Mouse (Mus musculus) G1E (cell line): ENCODE data around the gene Grm6. TPM values are rescaled to one million over a fixed set of nuclear protein-coding genes. Genes with fewer than 3 reads are reported as not detected.

Source experiments
- ATAC-seq: 2 replicates; pipeline ENCODE4 v1.8.0; 2016; ENCODE audit warnings: mild to moderate bottlenecking; ENCODE audit not compliant: insufficient number of reproducible peaks, poor library complexity, low FRiP score, severe bottlenecking; ENCODE audit errors: extremely low read depth
- DNase-seq: peaks from one replicate; pipeline ENCODE4 v3.0.0; 2012; ENCODE audit warnings: low spot score
- H3K27me3 ChIP-seq: 2 replicates; pipeline ENCODE4 v1.6.1; 2012; ENCODE audit warnings: mild to moderate bottlenecking, low read length, inconsistent platforms; ENCODE audit not compliant: insufficient read depth
- H3K36me3 ChIP-seq: replicated peaks from 2 replicates; pipeline ENCODE3; 2012; ENCODE audit warnings: mild to moderate bottlenecking, inconsistent platforms
- H3K4me1 ChIP-seq: 2 replicates; pipeline ENCODE4 v1.6.1; 2012; ENCODE audit warnings: low read depth, low read length, inconsistent platforms, mixed read lengths; ENCODE audit not compliant: insufficient read depth
- H3K4me3 ChIP-seq: 2 replicates; pipeline ENCODE4 v1.5.1; 2012; ENCODE audit warnings: low read depth, mild to moderate bottlenecking, inconsistent platforms, low read length, moderate library complexity, mixed read lengths
- H3K9me3 ChIP-seq: replicated peaks from 2 replicates; pipeline ENCODE4 v1.6.1; 2012; ENCODE audit warnings: inconsistent platforms
- CTCF ChIP-seq: IDR thresholded peaks from 2 replicates; pipeline ENCODE4 v1.5.1; 2012; ENCODE audit warnings: low read depth, low read length, inconsistent platforms, mixed read lengths
- GATA1 ChIP-seq: IDR thresholded peaks from 2 replicates; pipeline ENCODE4 v1.6.1; 2012; ENCODE audit warnings: borderline replicate concordance, low read length, inconsistent platforms, mixed read lengths
- GATA2 ChIP-seq: IDR thresholded peaks from 2 replicates; pipeline ENCODE4 v1.6.1; 2012; ENCODE audit warnings: low read depth, low read length, inconsistent platforms, borderline replicate concordance
- POLR2AphosphoS5 ChIP-seq: IDR thresholded peaks from 2 replicates; pipeline ENCODE4 v1.6.1; 2012; ENCODE audit warnings: low read depth, low read length, inconsistent platforms; ENCODE audit not compliant: insufficient replicate concordance
- TAL1 ChIP-seq: conservative IDR thresholded peaks from 2 replicates; pipeline ENCODE4 v1.6.1; 2012; ENCODE audit warnings: low read depth, low read length, inconsistent platforms, mixed read lengths
- polyA plus RNA-seq: library from polyadenylated mRNA; stranded (reverse); fragments of >175 nt; gene quantifications from 2 replicates; pipeline ENCODE4 v1.2.3, GENCODE M21; 2012
- total RNA-seq, 2 experiments: library from RNA; stranded (forward) in 1 of 2; stranded (reverse) in 1 of 2; fragments of 200-1000 nt in 1 of 2; fragments of >200 nt in 1 of 2; fragmentation: Nextera tagmentation in 1 of 2; gene quantifications; 2 replicates each; pipeline ENCODE4 v1.2.3; 2014 to 2017

Grm6 gene
- total and polyA plus RNA-seq, 3 experiments = 0.01 to 0.05 TPM; not detected in 1

DNA sequence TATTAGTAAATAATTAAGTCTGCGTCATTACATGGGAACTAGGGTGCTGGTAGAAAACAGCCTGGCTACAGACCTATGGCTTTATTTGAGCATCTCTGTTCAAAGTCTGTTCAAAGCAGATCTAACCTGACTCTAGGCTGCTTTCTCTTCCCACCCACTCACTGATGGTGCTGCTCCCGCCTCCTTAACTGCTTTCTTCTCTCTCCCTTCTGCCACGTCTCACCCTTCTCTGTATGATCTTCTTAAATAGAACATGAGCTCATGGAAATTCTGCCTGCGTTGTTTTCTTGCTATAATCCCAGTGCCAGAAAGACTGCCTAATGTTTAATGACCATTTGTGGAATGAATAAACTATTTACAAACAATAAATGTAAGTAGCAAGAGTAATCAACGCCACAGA lies 57.7 kb downstream of the Grm6 start:
- Histone ChIP-seq H3K4me1 (no peaks in the 10 kb centered on the region), H3K9me3 (peaks cover 49% of the 10 kb centered on the region), H3K4me3 (no peak overlapping the region), H3K27me3 (no peaks in the 10 kb centered on the region), H3K36me3 (no peaks in the 10 kb centered on the region)
- TF ChIP-seq CTCF (no peak), GATA1 (no peak), POLR2AphosphoS5 (no peak), GATA2 (no peak), TAL1 (no peak)
- no peak for ATAC-seq
- no peak for DNase-seq

DNA sequence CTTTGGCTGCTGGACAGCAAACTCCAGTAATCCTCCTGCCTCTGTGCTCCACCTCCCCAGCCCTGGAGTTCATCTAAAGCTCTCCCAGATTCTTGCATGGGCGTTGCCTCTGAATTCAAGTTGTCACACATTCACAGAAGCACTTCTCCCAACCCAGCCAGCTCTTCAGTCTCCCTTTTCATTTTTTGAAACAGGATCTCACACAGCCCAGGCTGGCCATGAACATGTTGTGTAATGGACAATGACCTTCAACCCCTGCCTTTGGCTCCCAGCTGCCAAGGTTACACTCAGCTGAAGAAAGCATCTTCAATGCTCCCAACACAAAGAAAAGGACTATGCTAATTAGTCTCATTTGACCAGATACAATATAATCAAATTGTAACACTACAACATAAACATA lies 62.8 kb downstream of the Grm6 start:
- Histone ChIP-seq H3K4me1 (no peaks in the 10 kb centered on the region), H3K9me3 (peaks cover 56% of the 10 kb centered on the region), H3K36me3 (no peaks in the 10 kb centered on the region), H3K27me3 (no peaks in the 10 kb centered on the region), H3K4me3 (no peak overlapping the region)
- DNase-seq = no peak
- TF ChIP-seq POLR2AphosphoS5 (no peak), CTCF (no peak), GATA2 (no peak), GATA1 (no peak)
- ATAC-seq = no peak

DNA sequence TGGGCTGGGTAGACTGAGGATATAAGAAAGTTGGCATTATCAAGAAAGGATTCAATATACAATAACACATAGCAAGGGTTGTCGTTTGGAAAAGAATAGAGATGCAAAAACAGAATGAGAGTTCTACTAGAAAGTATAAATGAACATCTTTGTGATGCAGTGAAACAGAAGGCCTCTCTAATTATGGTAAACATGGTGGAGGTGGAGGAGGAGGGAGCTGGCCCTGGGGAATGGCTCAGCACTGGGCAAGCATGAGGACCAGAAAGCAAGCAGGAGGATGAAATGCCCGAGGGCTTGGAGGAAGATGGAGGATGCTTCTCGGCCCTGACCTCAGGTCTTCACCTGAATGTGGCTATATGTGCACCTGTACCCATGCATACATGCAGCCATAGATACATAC lies 64.0 kb downstream of the Grm6 start:
- no peaks in the 10 kb centered on the region for H3K4me1 ChIP-seq
- TF ChIP-seq GATA1 (no peak), CTCF (no peak), POLR2AphosphoS5 (no peak), GATA2 (no peak), TAL1 (no peak)
- H3K4me3 ChIP-seq = no peak overlapping the region
- DNase-seq = no peak
- peaks cover 49% of the 10 kb centered on the region for H3K9me3 ChIP-seq
- no peaks in the 10 kb centered on the region for H3K27me3 ChIP-seq
- no peaks in the 10 kb centered on the region for H3K36me3 ChIP-seq
- no peak for ATAC-seq

Other genes starting within 250 kb of the Grm6 start
- gene Adamts2, start 248.6 kb upstream of the Grm6 start, total RNA-seq (2014; fragmentation: Nextera tagmentation) = not detected in 2 replicates
- under 0.01 and 0.05 TPM in 2 replicates for gene Adamts2, start 248.6 kb upstream of the Grm6 start, total RNA-seq (2017)
- not detected in 2 replicates for gene Adamts2, start 248.6 kb upstream of the Grm6 start, polyA plus RNA-seq
- not detected in 2 replicates for gene Zfp354c, start 23.0 kb upstream of the Grm6 start, total RNA-seq (2014; fragmentation: Nextera tagmentation)
- under 0.01 and 0.12 TPM in 2 replicates for gene Zfp354c, start 23.0 kb upstream of the Grm6 start, total RNA-seq (2017)
- gene Zfp354c, start 23.0 kb upstream of the Grm6 start, polyA plus RNA-seq = not detected in 2 replicates
- gene Zfp879, start 9.1 kb upstream of the Grm6 start, total RNA-seq (2014; fragmentation: Nextera tagmentation) = not detected in 2 replicates
- gene Zfp879, start 9.1 kb upstream of the Grm6 start, total RNA-seq (2017) = 0.05 TPM in 1 of 2 replicates, not detected in the other
- gene Zfp879, start 9.1 kb upstream of the Grm6 start, polyA plus RNA-seq = not detected in 2 replicates
- gene Zfp454, start 37.0 kb downstream of the Grm6 start, total RNA-seq (2014; fragmentation: Nextera tagmentation) = not detected in 2 replicates
- gene Zfp454, start 37.0 kb downstream of the Grm6 start, total RNA-seq (2017) = 0.11 TPM in 1 of 2 replicates, not detected in the other
- gene Zfp454, start 37.0 kb downstream of the Grm6 start, polyA plus RNA-seq = not detected in 2 replicates
- gene Zfp2, start 65.5 kb downstream of the Grm6 start, total RNA-seq (2014; fragmentation: Nextera tagmentation) = not detected in 2 replicates
- not detected in 2 replicates for gene Zfp2, start 65.5 kb downstream of the Grm6 start, total RNA-seq (2017)
- gene Zfp2, start 65.5 kb downstream of the Grm6 start, polyA plus RNA-seq = not detected in 2 replicates
- gene Zfp354b, start 80.9 kb downstream of the Grm6 start, total RNA-seq (2014; fragmentation: Nextera tagmentation) = not detected in 2 replicates
- 0.11 and 0.12 TPM in 2 replicates for gene Zfp354b, start 80.9 kb downstream of the Grm6 start, total RNA-seq (2017)
- gene Zfp354b, start 80.9 kb downstream of the Grm6 start, polyA plus RNA-seq = not detected in 2 replicates
- not detected in 2 replicates for gene 4933414I15Rik, start 93.1 kb downstream of the Grm6 start, total RNA-seq (2014; fragmentation: Nextera tagmentation)
- gene 4933414I15Rik, start 93.1 kb downstream of the Grm6 start, total RNA-seq (2017) = 0.06 TPM in 1 of 2 replicates, not detected in the other
- not detected in 2 replicates for gene 4933414I15Rik, start 93.1 kb downstream of the Grm6 start, polyA plus RNA-seq
- not detected in 2 replicates for gene Prop1, start 103.1 kb downstream of the Grm6 start, total RNA-seq (2014; fragmentation: Nextera tagmentation)
- not detected in 2 replicates for gene Prop1, start 103.1 kb downstream of the Grm6 start, total RNA-seq (2017)
- gene Prop1, start 103.1 kb downstream of the Grm6 start, polyA plus RNA-seq = not detected in 2 replicates
- not detected in 2 replicates for gene Olfr1378, start 115.8 kb downstream of the Grm6 start, total RNA-seq (2014; fragmentation: Nextera tagmentation)
- 0.06 and 0.16 TPM in 2 replicates for gene Olfr1378, start 115.8 kb downstream of the Grm6 start, total RNA-seq (2017)
- not detected in 2 replicates for gene Olfr1378, start 115.8 kb downstream of the Grm6 start, polyA plus RNA-seq
- not detected in 2 replicates for gene Olfr1377, start 131.3 kb downstream of the Grm6 start, total RNA-seq (2014; fragmentation: Nextera tagmentation)
- 0.38 TPM in 1 of 2 replicates, not detected in the other for gene Olfr1377, start 131.3 kb downstream of the Grm6 start, total RNA-seq (2017)
- gene Olfr1377, start 131.3 kb downstream of the Grm6 start, polyA plus RNA-seq = not detected in 2 replicates
- not detected in 2 replicates for gene Olfr51, start 152.9 kb downstream of the Grm6 start, total RNA-seq (2014; fragmentation: Nextera tagmentation)
- 0.11 TPM in 1 of 2 replicates, not detected in the other for gene Olfr51, start 152.9 kb downstream of the Grm6 start, total RNA-seq (2017)
- gene Olfr51, start 152.9 kb downstream of the Grm6 start, polyA plus RNA-seq = not detected in 2 replicates
- gene Olfr54, start 163.6 kb downstream of the Grm6 start, total RNA-seq (2014; fragmentation: Nextera tagmentation) = not detected in 2 replicates
- gene Olfr54, start 163.6 kb downstream of the Grm6 start, total RNA-seq (2017) = 0.05 and 0.06 TPM in 2 replicates
- not detected in 2 replicates for gene Olfr54, start 163.6 kb downstream of the Grm6 start, polyA plus RNA-seq
- not detected in 2 replicates for gene Olfr1375, start 197.4 kb downstream of the Grm6 start, total RNA-seq (2014; fragmentation: Nextera tagmentation)
- not detected in 2 replicates for gene Olfr1375, start 197.4 kb downstream of the Grm6 start, total RNA-seq (2017)
- gene Olfr1375, start 197.4 kb downstream of the Grm6 start, polyA plus RNA-seq = not detected in 2 replicates
- not detected in 2 replicates for gene Zfp354a, start 208.6 kb downstream of the Grm6 start, total RNA-seq (2014; fragmentation: Nextera tagmentation)
- gene Zfp354a, start 208.6 kb downstream of the Grm6 start, total RNA-seq (2017) = 0.23 TPM in 1 of 2 replicates, not detected in the other
- gene Zfp354a, start 208.6 kb downstream of the Grm6 start, polyA plus RNA-seq = not detected in 2 replicates